Mouse (Mus musculus) heart, postnatal 0 days (tissue): ENCODE measurements around the gene Pds5b.

Experiments used
- CTCF ChIP-seq: IDR thresholded peaks from 2 replicates; pipeline ENCODE4 v1.5.1; 2016; ENCODE audit warnings: antibody characterized with exemption, control low read depth, low read depth
- EP300 ChIP-seq: IDR thresholded peaks from 2 replicates; pipeline ENCODE4 v1.6.1; 2016; ENCODE audit warnings: antibody characterized with exemption, low read depth

DNA sequence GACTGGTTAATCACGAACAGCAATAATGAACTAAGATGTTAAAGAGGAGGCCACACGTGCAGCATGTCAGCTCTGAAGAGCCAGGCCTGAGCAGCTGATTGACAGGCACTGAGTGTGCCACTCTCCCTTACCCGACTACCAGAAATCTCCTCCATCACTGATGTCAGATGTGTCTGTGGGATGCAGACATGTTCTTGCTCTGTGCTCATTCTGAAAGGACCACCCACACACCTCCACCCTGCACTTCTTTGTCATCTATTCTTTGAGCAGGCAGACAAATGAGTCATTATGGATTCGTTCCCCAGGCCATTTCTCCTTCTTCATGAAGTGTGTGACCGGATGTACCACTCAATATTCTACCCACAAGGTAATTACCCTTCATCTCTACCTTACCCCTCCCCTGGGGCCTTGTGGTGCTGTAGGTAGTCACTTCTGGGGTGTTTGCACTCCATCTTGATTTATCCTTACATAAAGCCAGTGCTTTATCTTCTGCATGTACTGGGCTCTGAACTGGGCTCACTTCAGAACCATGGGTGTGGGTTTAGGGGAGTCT is 186.2 kb downstream of the Pds5b start:
- no peak for TF ChIP-seq EP300
- TF ChIP-seq CTCF, result no peak
